Mouse (Mus musculus) megakaryocyte, embryonic 14.5 days (primary cell): ENCODE measurements around the gene Smyd3.

Source experiments
- FLI1 ChIP-seq: IDR thresholded peaks from 2 replicates; pipeline ENCODE4 v1.6.1; 2012; ENCODE audit warnings: low read length, inconsistent platforms, mixed read lengths
- GATA1 ChIP-seq: IDR thresholded peaks from 3 replicates; pipeline ENCODE4 v1.6.1; 2012; ENCODE audit warnings: mixed read lengths, low read length, inconsistent platforms, borderline replicate concordance

GRCm38 (mm10) chr1:179026614-179027013 lies 491.2 kb downstream of the Smyd3 start:
- no peak for TF ChIP-seq GATA1
- TF ChIP-seq FLI1 = no peak
